Mouse (Mus musculus) hindbrain, embryonic 11.5 days (tissue): ENCODE data around the gene Smc2. TPM values are rescaled to one million over a fixed set of nuclear protein-coding genes. Genes with fewer than 3 reads are reported as not detected.
"Not testable (repeated sequence)": the region's sequence is repeated elsewhere in the genome, so short reads cannot be mapped to it uniquely, and the experiment has no call there.

ENCODE experiments used
- ATAC-seq: fragments of 200-750 bp; cut with Nextera tagmentation; 2 replicates; pipeline ENCODE4 v1.8.0; 2017; ENCODE audit warnings: mild to moderate bottlenecking, moderate TSS enrichment, moderate library complexity; ENCODE audit not compliant: low FRiP score
- DNase-seq: peaks from one replicate; pipeline ENCODE4 v3.0.0-alpha.2; 2015; ENCODE audit warnings: low spot score
- H3K27ac ChIP-seq: fragments of 300-500 bp; sonication (generic); 2 replicates; pipeline ENCODE4 v1.5.1; 2014; ENCODE audit warnings: mild to moderate bottlenecking, low read depth, low read length
- H3K27me3 ChIP-seq: fragments of 300-500 bp; sonication (generic); 2 replicates; pipeline ENCODE4 v1.6.1; 2014; ENCODE audit warnings: mild to moderate bottlenecking, low read length, moderate library complexity, mixed read lengths; ENCODE audit not compliant: control insufficient read depth, insufficient read depth
- H3K36me3 ChIP-seq: fragments of 300-500 bp; sonication (generic); 2 replicates; pipeline ENCODE4 v1.6.1; 2014; ENCODE audit warnings: mild to moderate bottlenecking, low read length, moderate library complexity, mixed read lengths; ENCODE audit not compliant: control insufficient read depth, insufficient read depth
- H3K4me1 ChIP-seq: fragments of 300-500 bp; sonication (generic); replicated peaks from 2 replicates; pipeline ENCODE4 v1.6.1; 2014; ENCODE audit warnings: low read length, mixed read lengths; ENCODE audit not compliant: control insufficient read depth, insufficient read depth
- H3K4me2 ChIP-seq: fragments of 300-500 bp; sonication (generic); replicated peaks from 2 replicates; pipeline ENCODE4 v1.6.1; 2014; ENCODE audit warnings: mild to moderate bottlenecking, low read depth, low read length
- H3K4me3 ChIP-seq: fragments of 300-500 bp; sonication (generic); 2 replicates; pipeline ENCODE4 v1.5.1; 2014; ENCODE audit warnings: low read depth, low read length
- H3K9ac ChIP-seq: fragments of 300-500 bp; sonication (generic); 2 replicates; pipeline ENCODE4 v1.6.1; 2014; ENCODE audit warnings: low read depth, low read length
- H3K9me3 ChIP-seq: fragments of 300-500 bp; sonication (generic); 2 replicates; pipeline ENCODE4 v1.6.1; 2016; ENCODE audit warnings: low read length; ENCODE audit not compliant: control insufficient read depth
- WGBS: fragments of 180-500 bp; shearing (Covaris S2); extraction: QIAGEN DNeasy Blood & Tissue Kit; methylation state at CpG from one replicate; pipeline ENCODE4 v1.1.7; 2014; 5-methylcytosine and 5-hydroxymethylcytosine counted together
- polyA plus RNA-seq: library from polyadenylated mRNA; unstranded; fragments of >200 nt; fragmentation: Nextera tagmentation; extraction: Ambion mirVana; gene quantifications from 2 replicates; pipeline ENCODE4 v1.2.1, GENCODE M21; 2014

Gene Smc2
- 204 and 218 TPM in 2 replicates for polyA plus RNA-seq

- peak within 1 kb of the TSS; percentile 77 for H3K4me3 ChIP-seq
- no peaks in the 10 kb centered on the region for H3K4me1 ChIP-seq
- peak within 1 kb of the TSS; percentile 37 for H3K27ac ChIP-seq
- H3K27me3 ChIP-seq, result no peaks in the 10 kb centered on the region
- H3K4me2 ChIP-seq, result peak within 1 kb of the TSS; percentile 51
- under 1% methylated on average over 53 of the region's 53 CpGs for WGBS
- ATAC-seq (peak; percentile 99), DNase-seq (peak; percentile 95)
- H3K9ac ChIP-seq, result peak within 1 kb of the TSS; percentile 64
- 0 out of 2 replicates have a peak, but pooled peaks cover 2% of the 10 kb centered on the region for H3K36me3 ChIP-seq
- no peaks in the 10 kb centered on the region for H3K9me3 ChIP-seq
Measured at GRCm38 (mm10) chr4:52438886-52439664, at the start of gene Smc2. Smc2 (plus strand) TSS chr4:52439243.

GRCm38 (mm10) chr4:52411587-52411986 is 27.5 kb upstream of the Smc2 start:
- Histone ChIP-seq H3K36me3 (no peaks in the 10 kb centered on the region), H3K4me3 (no peak overlapping the region), H3K4me2 (no peak overlapping the region), H3K27ac (no peak overlapping the region), H3K9me3 (no peaks in the 10 kb centered on the region), H3K27me3 (no peaks in the 10 kb centered on the region), H3K4me1 (no peaks in the 10 kb centered on the region), H3K9ac (no peak overlapping the region)
- WGBS, result 89% methylated on average over 2 of the region's 2 CpGs
- DNase-seq, result no peak
- ATAC-seq, result no peak

DNA sequence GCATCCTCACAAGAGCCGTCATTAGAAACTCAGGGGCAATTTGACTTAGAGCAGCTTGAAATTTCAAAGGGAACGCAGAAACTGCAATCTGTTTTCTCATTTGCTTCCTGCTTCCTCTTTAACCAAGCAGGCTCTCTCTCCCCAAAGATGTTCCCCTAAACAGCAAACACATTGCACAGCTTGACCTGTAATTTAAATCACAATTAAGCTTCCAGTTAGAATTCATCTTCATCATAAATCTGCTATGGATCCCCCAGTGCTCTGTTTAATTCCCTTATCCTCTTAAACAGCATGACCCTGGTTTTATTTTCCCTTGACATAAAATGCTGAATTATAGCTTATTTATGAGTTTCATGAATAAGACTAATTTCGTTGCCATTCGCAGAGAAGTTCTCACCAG is 15.4 kb upstream of the Smc2 start:
- no peaks in the 10 kb centered on the region for H3K27me3 ChIP-seq
- ATAC-seq, result no peak
- H3K4me1 ChIP-seq, result no peaks in the 10 kb centered on the region
- WGBS, result 75% methylated on average over 4 of the region's 4 CpGs
- H3K27ac ChIP-seq, result no peak overlapping the region
- no peak overlapping the region for H3K4me2 ChIP-seq
- no peak overlapping the region for H3K4me3 ChIP-seq
- DNase-seq, result no peak
- H3K36me3 ChIP-seq, result no peaks in the 10 kb centered on the region
- no peaks in the 10 kb centered on the region for H3K9me3 ChIP-seq
- H3K9ac ChIP-seq, result no peak overlapping the region

GRCm38 (mm10) chr4:52429310-52430198 is 9.5 kb upstream of the Smc2 start:
- DNase-seq (peak; percentile 36), ATAC-seq (peak; percentile 43; the same call in 1 of the 2 replicates)
- H3K4me1 ChIP-seq, result no peaks in the 10 kb centered on the region
- no peaks in the 10 kb centered on the region for H3K36me3 ChIP-seq
- H3K9me3 ChIP-seq, result no peaks in the 10 kb centered on the region
- H3K4me3 ChIP-seq, result no peak overlapping the region
- WGBS, result 53% methylated on average over 7 of the region's 7 CpGs
- no peak overlapping the region for H3K9ac ChIP-seq
- no peak overlapping the region for H3K4me2 ChIP-seq
- H3K27me3 ChIP-seq, result no peaks in the 10 kb centered on the region
- H3K27ac ChIP-seq, result no peak overlapping the region

GRCm38 (mm10) chr4:52435551-52435950 is 3.5 kb upstream of the Smc2 start:
- not testable (repeated sequence) for ATAC-seq, H3K4me3 ChIP-seq, H3K4me2 ChIP-seq, H3K9ac ChIP-seq, DNase-seq, H3K27me3 ChIP-seq, H3K4me1 ChIP-seq, H3K27ac ChIP-seq, H3K36me3 ChIP-seq, H3K9me3 ChIP-seq
- WGBS, result 94% methylated on average over 2 of the region's 2 CpGs

- peak overlapping the region; percentile 77 for H3K4me3 ChIP-seq
- ATAC-seq (peak; percentile 13; the same call in 1 of the 2 replicates), DNase-seq (no peak)
- no peaks in the 10 kb centered on the region for H3K27me3 ChIP-seq
- peak overlapping the region; percentile 37 for H3K27ac ChIP-seq
- no peaks in the 10 kb centered on the region for H3K9me3 ChIP-seq
- H3K36me3 ChIP-seq, result 0 out of 2 replicates have a peak, but pooled peaks cover 2% of the 10 kb centered on the region
- H3K9ac ChIP-seq, result peak overlapping the region; percentile 64
- H3K4me2 ChIP-seq, result peak overlapping the region; percentile 51
- H3K4me1 ChIP-seq, result no peaks in the 10 kb centered on the region
- WGBS, result under 1% methylated on average over 20 of the region's 20 CpGs
Measured at GRCm38 (mm10) chr4:52438371-52438885, 615 bp upstream of the Smc2 start.

DNA sequence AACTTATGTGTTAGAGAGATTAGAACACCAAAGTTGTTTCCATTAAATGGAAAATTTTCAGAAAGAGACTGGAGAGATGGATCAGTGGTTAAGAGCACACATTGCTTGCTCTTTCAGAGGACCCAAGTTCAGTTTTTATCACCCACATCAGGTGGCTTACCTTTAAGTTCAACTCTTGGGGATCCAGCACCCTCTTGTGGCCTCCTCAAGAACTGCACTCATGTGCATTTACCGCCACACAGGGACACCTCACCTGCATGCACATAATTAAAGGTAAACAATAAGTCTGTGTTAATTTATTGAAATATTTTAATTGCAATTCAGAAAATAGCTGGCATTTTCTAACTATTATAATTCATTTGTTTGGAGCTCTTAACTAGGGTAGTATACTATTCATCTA is 20.7 kb downstream of the Smc2 start:
- no peak for ATAC-seq
- no peak overlapping the region for H3K27ac ChIP-seq
- H3K4me2 ChIP-seq, result no peak overlapping the region
- no peaks in the 10 kb centered on the region for H3K4me1 ChIP-seq
- H3K9ac ChIP-seq, result no peak overlapping the region
- peaks cover 10% of the 10 kb centered on the region; the same call in 1 of the 2 replicates for H3K36me3 ChIP-seq
- no peaks in the 10 kb centered on the region for H3K27me3 ChIP-seq
- H3K9me3 ChIP-seq, result no peaks in the 10 kb centered on the region
- 91% methylated on average over 1 of the region's 1 CpGs for WGBS
- no peak overlapping the region for H3K4me3 ChIP-seq
- peak; percentile 35 for DNase-seq

- Histone ChIP-seq H3K36me3 (peaks cover 10% of the 10 kb centered on the region; the same call in 1 of the 2 replicates), H3K9me3 (no peaks in the 10 kb centered on the region), H3K4me1 (no peaks in the 10 kb centered on the region), H3K4me3 (no peak overlapping the region), H3K9ac (no peak overlapping the region), H3K4me2 (no peak overlapping the region), H3K27ac (no peak overlapping the region), H3K27me3 (no peaks in the 10 kb centered on the region)
- WGBS, result 91% methylated on average over 5 of the region's 5 CpGs
- DNase-seq, result no peak
- no peak for ATAC-seq
Measured at GRCm38 (mm10) chr4:52461321-52461720, 22.3 kb downstream of the Smc2 start.
